Mouse (Mus musculus) testis, postnatal 14 days (tissue): Measurements from ENCODE around the gene Crb2.

Experiments used
- DNase-seq: peaks from one replicate; pipeline ENCODE4 v3.0.0; 2021; ENCODE audit warnings: low spot score

Crb2 gene

GRCm38 (mm10) chr2:37776016-37776415, at the start of gene Crb2:
Gene Crb2 (plus strand): TSS chr2:37776249.
- no peak for DNase-seq

DNA sequence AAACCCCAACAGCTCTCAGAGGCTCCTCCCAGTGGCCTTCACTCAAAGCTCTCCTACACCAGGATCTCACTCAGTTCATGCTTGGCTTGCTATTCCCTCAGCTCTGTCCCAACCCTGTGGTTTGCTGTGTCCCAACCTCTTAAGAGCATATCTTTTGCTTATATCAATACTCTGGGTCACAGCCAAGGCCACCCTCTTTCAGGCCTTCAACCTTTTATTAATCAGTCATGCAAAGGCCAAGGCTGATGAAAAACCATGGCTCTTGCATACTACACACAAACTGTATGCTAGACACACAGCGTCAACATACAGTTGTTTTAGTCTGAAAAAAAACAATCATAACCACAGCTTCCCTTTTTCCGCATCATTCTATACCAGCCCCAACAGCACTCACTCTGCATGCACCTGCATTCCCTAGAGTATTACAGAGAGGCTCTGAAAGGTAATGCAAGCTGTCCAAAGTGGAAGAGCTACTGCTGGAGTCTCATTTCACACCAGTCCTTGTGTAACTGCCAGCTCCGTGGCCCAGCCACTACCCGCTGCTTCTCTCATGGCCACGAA, 44.7 kb upstream of the Crb2 start:
- no peak for DNase-seq

GRCm38 (mm10) chr2:37734979-37735806, 40.9 kb upstream of the Crb2 start:
- DNase-seq, result peak; percentile 28

DNA sequence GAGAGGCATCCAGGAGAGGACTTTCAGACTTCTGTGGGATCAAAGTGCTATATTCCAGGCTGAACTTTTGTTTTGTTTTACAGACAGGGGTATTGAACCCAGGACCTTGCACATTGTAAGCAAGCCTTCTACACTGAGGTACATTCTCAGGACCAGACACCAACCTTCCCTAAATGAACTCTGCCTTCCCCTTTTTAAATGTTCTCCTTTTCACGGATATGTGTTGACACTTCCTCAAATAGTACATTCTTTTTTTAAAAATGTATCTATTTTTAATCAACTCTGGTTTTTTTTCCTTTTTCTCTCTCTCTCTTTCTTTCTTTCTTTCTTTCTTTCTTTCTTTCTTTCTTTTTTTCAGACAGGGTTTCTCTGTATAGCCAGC, 40.3 kb upstream of the Crb2 start:
- no peak for DNase-seq

DNA sequence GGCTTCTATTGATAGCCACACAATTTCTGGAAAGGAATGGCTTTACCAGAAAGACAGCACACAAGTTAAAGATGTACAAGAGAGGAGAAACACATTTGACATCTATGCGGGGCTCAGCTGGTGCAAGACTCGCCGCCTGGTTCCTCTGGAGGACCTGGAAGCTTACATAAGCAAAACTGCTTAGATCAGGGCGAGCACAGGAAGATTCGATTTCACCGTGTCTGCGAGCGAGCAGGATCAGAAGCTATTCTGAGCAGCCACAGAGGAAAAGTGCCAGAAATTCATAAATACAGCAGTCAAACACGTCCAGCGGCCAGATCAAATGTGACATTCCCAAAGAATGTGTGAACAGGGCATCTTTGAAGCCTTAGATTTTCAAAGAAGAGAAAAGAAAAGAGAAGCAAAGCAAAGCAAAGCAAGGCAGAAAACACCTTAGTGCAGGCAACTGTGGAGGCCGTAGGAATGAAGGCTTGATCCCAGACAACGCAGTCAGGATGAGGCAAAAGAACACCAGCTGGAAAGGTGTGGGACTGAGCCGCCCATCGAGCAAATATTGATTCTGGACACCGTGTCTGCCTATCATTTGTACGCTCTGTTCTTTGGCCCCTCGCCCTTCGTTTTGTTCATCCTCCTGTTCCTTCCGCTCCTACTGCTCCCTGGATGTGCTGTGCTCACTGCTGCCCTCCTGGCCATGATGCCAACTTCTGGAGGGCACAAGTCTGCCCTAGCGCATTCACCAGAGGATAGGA, 34.1 kb upstream of the Crb2 start:
- DNase-seq, result peak; percentile 20

GRCm38 (mm10) chr2:37744773-37745395, 31.2 kb upstream of the Crb2 start:
- DNase-seq, result no peak

- no peak for DNase-seq
These were observed 29.6 kb upstream of the Crb2 start for GRCm38 (mm10) chr2:37746293-37747049.

GRCm38 (mm10) chr2:37747909-37748308, 28.1 kb upstream of the Crb2 start:
- no peak for DNase-seq

- no peak for DNase-seq
These were observed 27.5 kb upstream of the Crb2 start for GRCm38 (mm10) chr2:37748442-37749066.

GRCm38 (mm10) chr2:37749323-37749722, 26.7 kb upstream of the Crb2 start:
- DNase-seq, result no peak

DNA sequence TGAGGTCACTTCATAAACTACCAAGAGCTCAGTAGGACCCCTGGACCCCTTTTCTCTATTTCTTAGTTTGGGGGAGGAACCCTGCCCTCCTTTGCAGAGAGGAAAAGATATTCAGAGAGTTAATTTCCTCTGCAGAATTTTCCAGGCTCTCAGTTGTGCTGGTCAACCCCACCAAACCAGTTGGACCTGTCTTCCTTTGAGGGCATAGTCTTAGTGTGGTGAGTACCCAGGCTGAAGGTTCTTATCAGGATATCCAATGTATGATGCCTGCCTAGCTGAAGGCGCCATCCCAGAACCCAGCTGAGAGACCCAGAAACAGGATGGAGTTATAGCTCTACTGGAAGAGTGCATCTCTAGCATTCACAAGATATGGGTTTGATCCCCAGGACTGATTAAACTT, 24.9 kb upstream of the Crb2 start:
- DNase-seq, result no peak

DNA sequence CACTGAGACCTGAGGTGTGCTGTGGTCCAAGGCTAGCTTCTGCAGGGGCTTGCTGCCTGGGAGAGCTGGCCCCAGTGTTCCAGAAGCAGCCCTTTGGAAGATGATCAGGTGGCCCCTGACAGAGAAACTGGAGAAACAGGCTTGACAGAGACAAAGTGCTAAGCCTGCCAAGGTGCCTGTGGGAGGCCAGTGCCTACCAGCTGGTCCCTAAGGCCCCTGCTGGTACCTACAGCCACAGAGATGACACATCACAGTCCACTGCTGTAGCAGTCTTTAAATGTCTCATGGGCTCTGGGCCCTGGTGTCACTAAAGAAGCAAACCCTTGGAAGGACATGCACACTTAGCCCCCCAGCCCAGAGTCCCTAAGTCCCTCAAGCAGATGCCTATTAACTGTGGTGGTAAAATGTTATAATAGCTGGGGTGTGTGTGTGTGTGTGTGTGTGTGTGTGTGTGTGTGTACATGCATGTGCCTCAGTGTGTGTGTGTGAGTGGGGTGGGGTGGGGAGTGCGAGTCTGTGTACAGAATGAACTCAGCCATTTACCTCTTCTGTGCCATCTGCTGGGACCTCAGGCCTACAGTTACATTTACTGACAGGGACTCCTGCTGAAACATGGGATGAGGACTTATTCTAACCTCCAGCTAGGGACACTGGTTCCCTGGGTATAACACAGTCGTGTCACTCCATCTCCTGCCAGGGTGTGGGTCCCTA, 19.7 kb upstream of the Crb2 start:
- DNase-seq, result no peak

DNA sequence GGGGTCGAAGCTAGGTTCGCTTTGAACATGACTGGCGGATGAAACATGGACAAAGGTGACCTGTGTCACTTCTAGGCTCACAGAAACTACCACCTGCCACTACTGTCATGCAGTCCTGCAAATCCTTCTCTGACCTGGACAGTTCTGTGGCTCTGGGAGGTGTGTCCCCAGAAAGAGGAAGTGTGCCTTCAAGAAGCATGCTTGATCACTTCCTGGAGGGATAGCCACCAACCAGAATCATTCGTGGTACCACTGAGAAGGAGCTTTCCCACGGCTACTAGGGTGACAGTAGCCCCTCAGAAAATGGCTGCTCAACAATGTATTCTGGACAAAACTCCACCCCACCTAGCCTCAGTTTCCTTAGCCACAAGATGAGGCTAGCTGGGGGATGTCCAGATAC, 19.0 kb upstream of the Crb2 start:
- no peak for DNase-seq

GRCm38 (mm10) chr2:37757784-37758183, 18.3 kb upstream of the Crb2 start:
- no peak for DNase-seq

DNA sequence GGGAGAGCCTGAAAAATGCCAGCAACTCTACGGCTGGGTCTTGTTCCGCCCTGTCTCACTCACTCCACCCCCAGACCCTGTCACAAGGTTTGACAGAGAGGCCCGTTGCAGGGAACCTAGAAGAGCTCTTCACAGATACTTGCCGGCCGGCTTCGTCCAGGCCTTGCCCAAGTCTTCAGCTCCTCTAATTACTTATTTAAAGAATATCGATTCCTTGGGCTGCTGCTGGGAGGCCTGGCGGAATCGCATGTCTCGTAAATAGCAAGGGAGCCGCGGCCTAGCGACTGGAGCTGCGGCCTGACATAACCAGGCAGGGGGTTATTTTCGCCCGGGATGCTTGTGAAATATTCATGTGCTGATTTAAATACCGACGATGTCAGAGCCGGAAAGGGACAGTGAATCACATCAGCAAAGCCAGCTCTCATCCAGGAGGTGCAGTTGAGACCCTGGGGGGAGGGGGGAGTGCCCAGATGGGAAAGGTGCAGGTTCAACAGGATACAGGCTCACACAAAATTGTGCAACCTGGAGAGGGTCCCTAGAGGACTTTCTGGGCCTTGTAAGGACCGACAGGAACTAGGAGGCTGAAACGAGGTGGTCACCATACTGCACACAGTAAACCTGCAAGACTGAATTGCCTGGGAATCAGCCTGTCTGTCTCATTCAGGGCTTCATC, 17.6 kb upstream of the Crb2 start:
- DNase-seq, result no peak

- DNase-seq, result no peak
These were observed 15.4 kb upstream of the Crb2 start for GRCm38 (mm10) chr2:37760633-37761032.

DNA sequence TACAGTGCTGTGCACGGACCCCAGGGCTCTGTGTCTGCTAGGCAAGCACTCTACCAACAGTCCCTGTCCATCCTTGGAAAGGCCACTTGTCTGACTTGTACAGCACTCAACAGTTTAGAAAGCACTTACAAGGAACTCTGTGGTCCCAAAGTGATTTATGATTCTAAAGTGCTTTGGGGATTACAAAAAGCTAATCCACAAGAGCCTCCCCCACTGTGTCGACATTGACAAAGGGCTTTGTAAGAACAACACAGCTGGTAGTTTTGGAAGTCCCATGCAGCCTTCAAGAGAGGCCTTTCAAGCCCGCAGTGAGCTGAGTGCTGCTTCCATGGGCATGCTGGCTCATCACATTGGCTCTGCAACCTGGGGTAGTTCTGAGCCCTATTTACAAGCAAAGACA, 12.4 kb upstream of the Crb2 start:
- DNase-seq, result no peak

DNA sequence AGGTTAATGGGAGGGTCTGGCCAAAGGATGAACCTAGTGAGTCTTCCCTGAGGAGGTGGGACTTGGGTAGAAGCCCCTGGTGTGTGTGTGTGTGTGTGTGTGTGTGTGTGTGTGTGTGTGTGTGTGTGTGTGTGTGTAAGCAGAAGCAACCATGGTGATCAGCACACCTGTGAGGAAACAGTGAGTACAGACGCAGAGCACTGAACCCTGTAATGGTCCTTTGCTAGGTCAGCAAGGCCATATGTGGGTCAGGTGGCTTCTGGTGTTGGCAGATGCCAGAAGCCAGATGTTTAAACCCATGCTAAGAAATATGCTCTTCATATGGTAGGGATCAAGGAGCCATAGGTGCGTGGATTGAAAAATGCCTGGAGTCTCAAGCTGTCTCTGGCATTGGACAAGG, 11.5 kb upstream of the Crb2 start:
- no peak for DNase-seq

- DNase-seq, result no peak
These were observed 11.0 kb upstream of the Crb2 start for GRCm38 (mm10) chr2:37765082-37765483.

DNA sequence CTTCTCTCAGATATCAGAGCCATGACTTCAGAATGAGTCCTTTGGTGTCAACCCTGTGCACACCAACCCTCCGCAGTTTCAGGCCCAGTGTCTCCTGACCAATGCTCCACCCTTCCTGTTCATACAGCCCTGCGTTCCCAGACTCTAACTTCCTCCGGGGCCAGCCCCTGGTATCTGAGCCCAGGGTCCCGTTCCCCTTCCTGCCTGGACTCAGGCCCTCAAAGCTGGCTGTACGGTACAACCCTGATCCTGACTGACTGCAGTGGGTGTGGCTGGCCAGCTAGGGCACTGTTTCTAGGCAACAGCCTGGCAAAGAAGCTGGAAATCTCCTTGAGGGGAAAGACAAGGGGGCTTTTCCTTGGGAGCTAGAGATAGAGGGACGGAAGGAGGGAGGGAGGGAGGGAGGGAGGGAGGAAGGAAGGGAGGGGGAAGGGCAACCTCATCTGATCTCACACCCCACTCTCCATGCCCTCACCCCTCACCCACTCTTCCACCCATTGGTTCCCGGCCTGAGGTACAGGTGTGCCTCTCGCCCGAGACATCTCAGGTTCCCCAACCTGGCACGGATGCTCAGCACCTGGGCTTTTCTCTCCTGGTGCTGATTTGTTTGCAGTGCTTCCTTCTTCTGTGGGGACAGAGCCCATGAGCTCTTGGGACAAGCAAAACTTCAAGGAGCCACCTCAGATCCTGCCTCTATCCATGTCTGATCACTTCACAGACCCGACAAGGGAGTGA, 9.9 kb upstream of the Crb2 start:
- DNase-seq, result no peak
